Mouse (Mus musculus): ENCODE results near the gene Catsper3. TPM values are rescaled to one million over a fixed set of nuclear protein-coding genes. Genes with fewer than 3 reads are reported as not detected.

Catsper3 gene
- polyA plus RNA-seq, 1 experiment from 2014 or later: not detected

DNA sequence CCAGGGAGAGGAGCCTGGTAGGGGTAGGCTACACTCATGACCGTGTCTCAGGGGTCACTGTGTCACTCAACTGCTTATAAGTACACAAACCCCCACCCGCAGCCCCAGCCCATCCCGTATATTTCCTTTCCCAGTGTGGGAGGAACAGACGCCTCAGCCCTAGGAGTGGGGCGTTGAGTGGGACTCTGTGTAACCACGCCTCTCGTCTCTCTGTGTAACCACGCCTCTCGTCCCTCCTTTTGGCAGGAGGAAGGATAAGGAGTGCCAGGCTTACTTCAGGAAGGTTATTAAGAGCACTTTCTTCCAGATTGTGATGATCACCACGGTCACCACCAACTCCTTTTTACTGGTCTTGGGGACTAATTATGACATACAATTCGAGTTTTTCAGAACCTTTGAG is 1.8 kb downstream of the Catsper3 start:
- H3K4me2 ChIP-seq (ENCODE audit: low read depth, low read length): no peak overlapping the region
- no peaks in the 10 kb centered on the region for H3K4me1 ChIP-seq (ENCODE audit: control insufficient read depth, insufficient read depth, low read length)
- WGBS: 48% methylated on average over 11 of the region's 11 CpGs
- H3K9me3 ChIP-seq (ENCODE audit: control insufficient read depth, low read length): no peaks in the 10 kb centered on the region
- ATAC-seq: no peak; the same call in 1 of the 2 replicates
- no peaks in the 10 kb centered on the region for H3K27me3 ChIP-seq (replicated peaks; ENCODE audit: control insufficient read depth, insufficient read depth, low read length)
- no peak overlapping the region for H3K27ac ChIP-seq (ENCODE audit: low read length)
- no peak overlapping the region for H3K9ac ChIP-seq (ENCODE audit: low read depth, low read length)
- no peaks in the 10 kb centered on the region for H3K36me3 ChIP-seq (ENCODE audit: control insufficient read depth, insufficient read depth, low read length)
- H3K4me3 ChIP-seq (ENCODE audit: low read length): no peak overlapping the region

DNA sequence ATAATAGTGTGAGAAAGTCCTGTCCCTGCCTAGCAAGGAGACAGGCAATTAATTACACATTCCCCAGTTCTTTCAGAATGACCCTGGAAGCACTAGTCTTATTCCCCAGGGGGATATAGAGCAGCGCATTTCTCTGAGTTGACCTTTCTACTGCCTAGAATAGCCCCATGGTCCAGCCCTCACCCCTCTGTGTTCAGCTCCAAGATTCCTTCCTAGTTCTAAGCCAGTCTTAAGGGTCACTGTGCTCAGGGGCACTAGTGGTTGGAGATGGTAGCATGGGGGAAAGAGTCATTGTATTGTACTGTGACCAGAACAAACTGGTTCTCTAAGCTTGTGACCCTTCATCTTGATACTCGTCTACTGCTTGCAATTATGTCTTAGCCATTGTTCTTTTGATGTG is 16.9 kb downstream of the Catsper3 start:
- Histone ChIP-seq H3K4me2 (ENCODE audit: low read depth, low read length) (no peak overlapping the region), H3K9ac (ENCODE audit: low read depth, low read length) (no peak overlapping the region), H3K36me3 (ENCODE audit: control insufficient read depth, insufficient read depth, low read length) (no peaks in the 10 kb centered on the region), H3K9me3 (ENCODE audit: control insufficient read depth, low read length) (0 out of 2 replicates have a peak, but pooled peaks cover 3% of the 10 kb centered on the region), H3K27me3 (replicated peaks; ENCODE audit: control insufficient read depth, insufficient read depth, low read length) (no peaks in the 10 kb centered on the region), H3K27ac (ENCODE audit: low read length) (no peak overlapping the region), H3K4me3 (ENCODE audit: low read length) (no peak overlapping the region), H3K4me1 (ENCODE audit: control insufficient read depth, insufficient read depth, low read length) (no peaks in the 10 kb centered on the region)
- no peak for ATAC-seq
- WGBS: 74% methylated on average over 2 of the region's 2 CpGs

DNA sequence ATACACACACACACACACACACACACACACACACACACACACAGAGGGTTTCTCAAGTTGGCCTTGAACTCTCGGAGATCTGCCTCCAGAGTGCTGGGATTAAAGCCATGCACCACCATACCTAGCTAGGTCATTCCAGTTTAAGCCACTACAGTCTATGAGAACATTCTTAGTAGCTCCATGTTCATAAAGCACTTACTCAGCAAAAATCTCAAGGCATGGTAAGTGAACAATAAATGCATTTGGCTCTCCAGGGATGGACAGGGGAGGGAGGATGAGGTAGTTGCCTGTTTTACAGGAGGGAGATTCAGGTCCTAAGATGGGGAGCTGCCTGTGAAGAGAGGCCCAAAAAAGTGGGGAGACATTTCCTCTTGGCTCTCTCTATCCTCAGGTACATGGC is 19.6 kb downstream of the Catsper3 start:
- Histone ChIP-seq H3K36me3 (ENCODE audit: control insufficient read depth, insufficient read depth, low read length) (no peaks in the 10 kb centered on the region), H3K27me3 (replicated peaks; ENCODE audit: control insufficient read depth, insufficient read depth, low read length) (no peaks in the 10 kb centered on the region), H3K4me1 (ENCODE audit: control insufficient read depth, insufficient read depth, low read length) (no peaks in the 10 kb centered on the region), H3K9ac (ENCODE audit: low read depth, low read length) (no peak overlapping the region), H3K4me3 (ENCODE audit: low read length) (no peak overlapping the region), H3K27ac (ENCODE audit: low read length) (no peak overlapping the region), H3K9me3 (ENCODE audit: control insufficient read depth, low read length) (0 out of 2 replicates have a peak, but pooled peaks cover 3% of the 10 kb centered on the region), H3K4me2 (ENCODE audit: low read depth, low read length) (no peak overlapping the region)
- no peak for ATAC-seq
- WGBS: 92% methylated on average over 1 of the region's 1 CpGs

DNA sequence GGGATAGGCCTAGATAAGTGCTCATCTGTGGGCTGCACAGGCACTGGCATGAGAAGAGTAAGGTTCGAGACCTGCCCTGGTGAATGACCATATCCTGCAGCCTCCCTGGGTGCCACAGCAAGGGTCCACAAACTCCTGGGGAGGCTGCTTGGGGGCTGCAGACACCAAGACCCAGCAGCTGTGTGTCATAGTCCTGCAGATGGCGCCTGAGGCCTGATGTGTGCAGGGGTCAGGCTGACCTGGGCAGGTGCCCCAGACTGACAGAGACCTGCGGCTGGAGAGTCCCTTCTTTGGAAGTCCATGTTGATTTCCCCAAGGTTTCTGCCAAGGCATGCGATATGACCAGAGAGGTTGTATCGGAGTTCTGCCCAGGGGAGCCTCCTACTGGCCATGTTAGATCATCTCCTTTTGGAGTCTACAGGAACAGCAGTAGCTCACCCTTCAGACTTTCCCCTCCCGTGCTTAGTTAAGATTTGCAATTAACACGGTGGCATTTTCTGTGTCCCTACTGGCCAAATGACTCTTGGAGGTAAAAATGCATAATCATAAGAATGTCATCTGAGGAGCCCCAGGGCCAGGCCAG is 24.8 kb downstream of the Catsper3 start:
- H3K27ac ChIP-seq (ENCODE audit: low read length): no peak overlapping the region
- no peak for ATAC-seq
- H3K27me3 ChIP-seq (replicated peaks; ENCODE audit: control insufficient read depth, insufficient read depth, low read length): no peaks in the 10 kb centered on the region
- H3K9me3 ChIP-seq (ENCODE audit: control insufficient read depth, low read length): no peaks in the 10 kb centered on the region
- no peaks in the 10 kb centered on the region for H3K36me3 ChIP-seq (ENCODE audit: control insufficient read depth, insufficient read depth, low read length)
- no peaks in the 10 kb centered on the region for H3K4me1 ChIP-seq (ENCODE audit: control insufficient read depth, insufficient read depth, low read length)
- H3K9ac ChIP-seq (ENCODE audit: low read depth, low read length): no peak overlapping the region
- WGBS: 76% methylated on average over 7 of the region's 7 CpGs
- no peak overlapping the region for H3K4me3 ChIP-seq (ENCODE audit: low read length)
- no peak overlapping the region for H3K4me2 ChIP-seq (ENCODE audit: low read depth, low read length)

DNA sequence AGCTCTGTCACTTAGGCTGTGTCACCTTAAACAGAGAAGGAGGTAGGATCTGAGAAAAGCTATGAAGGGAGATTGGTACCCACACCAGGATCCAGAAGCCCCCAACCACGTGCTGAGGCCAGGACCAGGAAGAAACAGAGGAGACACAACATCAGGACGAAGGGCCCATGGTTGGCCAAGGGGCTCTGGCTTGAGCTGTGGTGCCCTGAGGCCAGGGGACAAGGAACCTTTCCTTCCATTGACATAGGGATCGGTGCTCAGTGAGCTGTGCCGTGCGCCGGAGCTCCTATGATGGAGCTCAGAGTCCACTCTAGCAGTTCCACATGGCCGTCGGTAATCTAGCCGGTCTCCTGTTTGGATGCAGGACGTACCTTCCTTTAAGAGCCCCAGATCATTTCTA is 25.3 kb downstream of the Catsper3 start:
- H3K4me3 ChIP-seq (ENCODE audit: low read length): no peak overlapping the region
- no peak overlapping the region for H3K4me2 ChIP-seq (ENCODE audit: low read depth, low read length)
- no peak overlapping the region for H3K27ac ChIP-seq (ENCODE audit: low read length)
- no peaks in the 10 kb centered on the region for H3K36me3 ChIP-seq (ENCODE audit: control insufficient read depth, insufficient read depth, low read length)
- H3K9me3 ChIP-seq (ENCODE audit: control insufficient read depth, low read length): no peaks in the 10 kb centered on the region
- 94% methylated on average over 10 of the region's 10 CpGs for WGBS
- no peaks in the 10 kb centered on the region for H3K4me1 ChIP-seq (ENCODE audit: control insufficient read depth, insufficient read depth, low read length)
- H3K9ac ChIP-seq (ENCODE audit: low read depth, low read length): no peak overlapping the region
- ATAC-seq: no peak
- H3K27me3 ChIP-seq (replicated peaks; ENCODE audit: control insufficient read depth, insufficient read depth, low read length): no peaks in the 10 kb centered on the region

DNA sequence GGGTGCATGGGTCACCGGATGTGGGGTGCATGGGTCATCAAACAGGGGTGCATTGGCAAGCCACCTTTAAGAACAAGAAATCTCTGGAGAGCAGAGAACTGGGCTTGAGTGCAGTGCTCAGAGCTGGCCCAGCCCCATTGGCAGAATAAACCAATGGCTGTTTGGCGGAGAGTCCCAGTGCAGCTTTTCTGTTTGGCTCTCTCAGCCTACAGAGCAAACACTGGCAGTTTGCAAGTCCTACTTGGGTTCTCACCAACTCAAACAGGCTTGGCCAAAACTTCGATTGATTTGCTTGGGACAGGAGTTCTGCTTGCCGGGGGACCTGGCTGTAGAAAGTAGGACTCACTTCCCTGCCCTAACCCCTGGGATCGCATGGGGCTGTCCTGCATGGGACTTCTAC is 26.6 kb downstream of the Catsper3 start:
- no peak for ATAC-seq
- Histone ChIP-seq H3K36me3 (ENCODE audit: control insufficient read depth, insufficient read depth, low read length) (no peaks in the 10 kb centered on the region), H3K9me3 (ENCODE audit: control insufficient read depth, low read length) (no peaks in the 10 kb centered on the region), H3K9ac (ENCODE audit: low read depth, low read length) (no peak overlapping the region), H3K27me3 (replicated peaks; ENCODE audit: control insufficient read depth, insufficient read depth, low read length) (no peaks in the 10 kb centered on the region; the same call in 1 of the 2 replicates), H3K4me2 (ENCODE audit: low read depth, low read length) (no peak overlapping the region), H3K27ac (ENCODE audit: low read length) (no peak overlapping the region), H3K4me1 (ENCODE audit: control insufficient read depth, insufficient read depth, low read length) (peaks cover 4% of the 10 kb centered on the region), H3K4me3 (ENCODE audit: low read length) (no peak overlapping the region)
- WGBS: 59% methylated on average over 5 of the region's 5 CpGs

DNA sequence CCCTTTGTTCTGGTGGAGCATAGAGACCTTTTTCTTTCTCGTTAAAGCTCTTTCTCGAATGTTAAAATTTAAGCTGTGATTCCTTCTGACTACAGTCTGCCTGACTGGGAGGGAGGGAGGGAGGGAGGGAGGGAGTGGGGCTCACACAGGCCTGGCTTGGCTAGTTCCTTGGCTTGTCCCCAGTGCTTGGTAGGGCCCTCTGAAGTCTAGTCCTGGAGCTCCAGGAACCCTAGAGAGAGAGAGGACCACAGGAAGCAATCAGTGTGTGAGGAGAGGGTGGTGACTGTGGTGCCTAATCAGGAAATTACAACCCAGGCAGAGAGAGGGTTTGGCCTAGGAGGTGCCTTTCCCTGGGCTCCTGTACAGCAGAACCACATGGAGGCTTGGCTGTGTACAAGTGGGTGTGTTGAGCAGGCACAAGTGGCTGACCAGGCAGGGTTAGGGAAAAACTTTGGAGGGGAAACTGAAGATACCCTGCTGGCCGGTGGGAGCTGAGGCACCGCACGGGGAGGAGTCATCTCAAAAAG is 29.2 kb downstream of the Catsper3 start:
- H3K27ac ChIP-seq (ENCODE audit: low read length): no peak overlapping the region
- H3K27me3 ChIP-seq (replicated peaks; ENCODE audit: control insufficient read depth, insufficient read depth, low read length): no peaks in the 10 kb centered on the region; the same call in 1 of the 2 replicates
- H3K4me1 ChIP-seq (ENCODE audit: control insufficient read depth, insufficient read depth, low read length): peaks cover 4% of the 10 kb centered on the region
- 69% methylated on average over 5 of the region's 5 CpGs for WGBS
- H3K9ac ChIP-seq (ENCODE audit: low read depth, low read length): no peak overlapping the region
- no peak overlapping the region for H3K4me2 ChIP-seq (ENCODE audit: low read depth, low read length)
- ATAC-seq: no peak
- H3K9me3 ChIP-seq (ENCODE audit: control insufficient read depth, low read length): no peaks in the 10 kb centered on the region
- H3K36me3 ChIP-seq (ENCODE audit: control insufficient read depth, insufficient read depth, low read length): no peaks in the 10 kb centered on the region
- no peak overlapping the region for H3K4me3 ChIP-seq (ENCODE audit: low read length)

DNA sequence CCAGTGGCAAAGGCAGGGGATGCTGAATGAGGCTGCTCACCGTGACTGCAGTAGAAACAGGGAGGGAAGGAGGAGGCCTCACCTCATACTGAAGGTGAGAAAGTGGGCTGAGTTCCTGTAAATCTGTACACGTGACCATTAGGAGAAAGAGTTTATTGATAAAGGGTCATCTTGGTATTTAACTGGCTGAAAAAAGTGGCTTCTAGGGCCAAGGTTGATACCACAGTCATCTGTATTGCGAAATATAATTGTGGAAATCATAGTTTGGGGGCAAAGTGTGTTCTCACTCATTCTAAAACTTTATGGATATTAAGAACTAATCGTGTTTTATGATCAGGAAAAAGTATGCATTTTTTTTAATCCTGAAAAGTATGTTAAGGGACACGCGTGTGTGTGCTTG is 30.5 kb downstream of the Catsper3 start:
- Histone ChIP-seq H3K4me2 (ENCODE audit: low read depth, low read length) (no peak overlapping the region), H3K4me3 (ENCODE audit: low read length) (no peak overlapping the region), H3K9ac (ENCODE audit: low read depth, low read length) (no peak overlapping the region), H3K4me1 (ENCODE audit: control insufficient read depth, insufficient read depth, low read length) (peaks cover 4% of the 10 kb centered on the region), H3K27me3 (replicated peaks; ENCODE audit: control insufficient read depth, insufficient read depth, low read length) (no peaks in the 10 kb centered on the region; the same call in 1 of the 2 replicates), H3K9me3 (ENCODE audit: control insufficient read depth, low read length) (no peaks in the 10 kb centered on the region), H3K36me3 (ENCODE audit: control insufficient read depth, insufficient read depth, low read length) (no peaks in the 10 kb centered on the region), H3K27ac (ENCODE audit: low read length) (no peak overlapping the region)
- 71% methylated on average over 6 of the region's 6 CpGs for WGBS
- peak; percentile 52 for ATAC-seq

DNA sequence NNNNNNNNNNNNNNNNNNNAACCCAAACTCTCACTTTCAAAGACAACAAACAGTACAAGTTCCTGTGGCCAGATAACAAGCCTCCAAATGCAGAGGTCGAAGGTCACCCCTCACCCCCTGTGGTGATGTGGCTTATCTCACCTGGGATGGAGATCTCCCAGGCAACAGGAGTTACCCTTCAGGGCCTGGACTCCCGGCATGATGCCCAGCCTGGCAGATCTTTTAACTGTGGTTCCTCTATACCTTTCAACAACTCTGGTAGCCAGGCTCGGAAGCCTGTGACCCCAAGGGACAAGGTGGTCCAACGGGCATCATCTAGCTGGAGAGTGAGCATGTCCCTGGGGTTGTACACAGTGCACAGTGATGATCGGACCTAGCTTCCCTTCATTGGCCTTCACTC is 38.1 kb downstream of the Catsper3 start:
- no peak for ATAC-seq
- H3K27ac ChIP-seq (ENCODE audit: low read length): no peak overlapping the region
- WGBS: 65% methylated on average over 5 of the region's 5 CpGs
- no peak overlapping the region for H3K4me2 ChIP-seq (ENCODE audit: low read depth, low read length)
- H3K4me1 ChIP-seq (ENCODE audit: control insufficient read depth, insufficient read depth, low read length): 0 out of 2 replicates have a peak, but pooled peaks cover 4% of the 10 kb centered on the region
- H3K9me3 ChIP-seq (ENCODE audit: control insufficient read depth, low read length): no peaks in the 10 kb centered on the region
- peaks cover 38% of the 10 kb centered on the region for H3K27me3 ChIP-seq (replicated peaks; ENCODE audit: control insufficient read depth, insufficient read depth, low read length)
- H3K9ac ChIP-seq (ENCODE audit: low read depth, low read length): no peak overlapping the region
- no peak overlapping the region for H3K4me3 ChIP-seq (ENCODE audit: low read length)
- H3K36me3 ChIP-seq (ENCODE audit: control insufficient read depth, insufficient read depth, low read length): peaks cover 3% of the 10 kb centered on the region; the same call in 1 of the 2 replicates
